ENCODE assay signal across 23 mouse cellular contexts in genomic region chr1:136532556-136532955, GRCm38 (mm10).
DNase-seq lines count a peak whose midpoint lies in the region; ATAC-seq lines count a peak whose summit lies in the region.
"Had no signal": no experiment of that assay in that cellular context is flagged by ENCODE, and none has a peak within 500 bp of the region (broad histone marks: within the 10 kb centered on the region; RNA-seq: fewer than 3 reads in every experiment).

No protein-coding gene starts in this region.

- no peak for DNase-seq in heart, postnatal 25 days (ENCODE audit: low spot score)
- DNase-seq in c-Kit-positive CD71-positive TER-119-negative erythroid progenitor cells, embryonic 14.5 days (ENCODE audit: low read depth) = peak; percentile 41
- no peak for DNase-seq in left cerebral cortex, adult 11 months (ENCODE audit: low spot score)
- no peak for DNase-seq in layer of hippocampus, adult 9-11 months
- DNase-seq: adrenal gland, postnatal 10 days; cerebellum, adult 11 months; cerebellum, postnatal 10 days; heart, postnatal 14 days; kidney, adult 18-20 months; kidney, postnatal 10 days; lung, adult 2 months; midbrain, embryonic 14.5 days; right cerebral cortex, postnatal 25 days; thymus, postnatal 25 days had no signal

- H3K27me3 ChIP-seq in heart, embryonic 12.5 days (replicated peaks) = no peaks in the 10 kb centered on the region
- H3K27me3 ChIP-seq in liver, embryonic 12.5 days (replicated peaks) = no peaks in the 10 kb centered on the region
- no peaks in the 10 kb centered on the region for H3K27me3 ChIP-seq in forebrain, embryonic 15.5 days
- H3K27me3 ChIP-seq: CH12.LX; hindbrain, embryonic 12.5 days; limb, embryonic 12.5 days; megakaryocyte, embryonic 14.5 days; neural tube, embryonic 12.5 days had no signal

- intact Hi-C loops in heart, postnatal 25 days (cut with DNase I) = no loop called here

- H3K4me1 ChIP-seq in heart, embryonic 12.5 days (replicated peaks) = no peaks in the 10 kb centered on the region
- peaks cover 23% of the 10 kb centered on the region for H3K4me1 ChIP-seq in liver, embryonic 12.5 days
- H3K4me1 ChIP-seq in forebrain, embryonic 15.5 days = no peaks in the 10 kb centered on the region
- H3K4me1 ChIP-seq: hindbrain, embryonic 12.5 days; limb, embryonic 12.5 days; neural tube, embryonic 12.5 days had no signal

- H3K4me3 ChIP-seq in heart, embryonic 12.5 days = no peak overlapping the region
- no peak overlapping the region for H3K4me3 ChIP-seq in liver, embryonic 12.5 days
- H3K4me3 ChIP-seq in forebrain, embryonic 15.5 days = no peak overlapping the region
- H3K4me3 ChIP-seq: hindbrain, embryonic 12.5 days; limb, embryonic 12.5 days; megakaryocyte, embryonic 14.5 days; neural tube, embryonic 12.5 days had no signal

- H3K9me3 ChIP-seq in heart, embryonic 12.5 days (replicated peaks) = no peaks in the 10 kb centered on the region
- peaks cover 3% of the 10 kb centered on the region; the same call in 1 of the 2 replicates for H3K9me3 ChIP-seq in liver, embryonic 12.5 days (replicated peaks)
- H3K9me3 ChIP-seq in forebrain, embryonic 15.5 days = no peaks in the 10 kb centered on the region
- H3K9me3 ChIP-seq: hindbrain, embryonic 12.5 days; limb, embryonic 12.5 days; neural tube, embryonic 12.5 days had no signal

- peaks cover 26% of the 10 kb centered on the region for H3K36me3 ChIP-seq in heart, embryonic 12.5 days
- peaks cover 57% of the 10 kb centered on the region for H3K36me3 ChIP-seq in liver, embryonic 12.5 days
- peaks cover 4% of the 10 kb centered on the region; the same call in 1 of the 2 replicates for H3K36me3 ChIP-seq in forebrain, embryonic 15.5 days

- no peak overlapping the region for H3K27ac ChIP-seq in heart, embryonic 12.5 days (ENCODE audit: poor library complexity, severe bottlenecking)
- H3K27ac ChIP-seq in liver, embryonic 12.5 days = peak overlapping the region; percentile 93
- H3K27ac ChIP-seq in forebrain, embryonic 15.5 days (replicated peaks) = no peak overlapping the region
- H3K27ac ChIP-seq: hindbrain, embryonic 12.5 days; limb, embryonic 12.5 days; neural tube, embryonic 12.5 days had no signal

- peak; percentile 77 for ATAC-seq in heart, embryonic 12.5 days (ENCODE audit: insufficient number of reproducible peaks, low FRiP score)
- ATAC-seq in liver, embryonic 12.5 days = peak; percentile 99
- ATAC-seq in megakaryocyte progenitor cell, adult 5-6 weeks (replicated peaks; ENCODE audit: poor library complexity) = peak; percentile 69
- no peak for ATAC-seq in forebrain, embryonic 15.5 days (replicated peaks)

- 75% methylated on average over 3 of the region's 3 CpGs for WGBS in heart, embryonic 12.5 days
- WGBS in liver, embryonic 12.5 days (ENCODE audit: insufficient replicate concordance) = 32% methylated on average over 3 of the region's 3 CpGs
- WGBS in forebrain, embryonic 15.5 days = 88% methylated on average over 3 of the region's 3 CpGs

- no peak overlapping the region for H3K4me2 ChIP-seq in heart, embryonic 12.5 days
- peak overlapping the region; percentile 45 for H3K4me2 ChIP-seq in liver, embryonic 12.5 days
- no peak overlapping the region for H3K4me2 ChIP-seq in forebrain, embryonic 15.5 days (replicated peaks)
- H3K4me2 ChIP-seq: hindbrain, embryonic 12.5 days; limb, embryonic 12.5 days; neural tube, embryonic 12.5 days had no signal

- no peak overlapping the region for H3K9ac ChIP-seq in heart, embryonic 12.5 days
- no peak overlapping the region for H3K9ac ChIP-seq in liver, embryonic 12.5 days
- H3K9ac ChIP-seq in forebrain, embryonic 15.5 days (replicated peaks) = no peak overlapping the region
- H3K9ac ChIP-seq: hindbrain, embryonic 12.5 days; limb, embryonic 12.5 days; neural tube, embryonic 12.5 days had no signal
